ENCODE assay signal across 31 mouse cellular contexts in genomic region chr4:40545700-40546099, GRCm38 (mm10).
DNase-seq lines count a peak whose midpoint lies in the region; ATAC-seq lines count a peak whose summit lies in the region.
"Had no signal": no experiment of that assay in that cellular context is flagged by ENCODE, and none has a peak within 500 bp of the region (broad histone marks: within the 10 kb centered on the region; RNA-seq: fewer than 3 reads in every experiment).

No protein-coding gene starts in this region.

- 85% methylated on average over 5 of the region's 5 CpGs for WGBS in forebrain, embryonic 14.5 days

- no peaks in the 10 kb centered on the region for H3K9me3 ChIP-seq in forebrain, embryonic 14.5 days (replicated peaks; ENCODE audit: control insufficient read depth, low read length)
- H3K9me3 ChIP-seq: embryonic facial prominence, embryonic 12.5 days; embryonic facial prominence, embryonic 15.5 days; forebrain, embryonic 15.5 days; G1E; heart, embryonic 15.5 days; hindbrain, embryonic 10.5 days; intestine, embryonic 15.5 days had no signal

- intact Hi-C loops in left cerebral cortex, postnatal 4 days (cut with DNase I) = no loop called here
- intact Hi-C loops in left cerebral cortex, postnatal 25 days (cut with DNase I) = loop anchor here (2.0 kb wide), 1 partner anchor 43 kb away; no protein-coding TSS in a partner anchor

- H3K36me3 ChIP-seq in forebrain, embryonic 14.5 days (ENCODE audit: control insufficient read depth, insufficient read depth, low read length) = no peaks in the 10 kb centered on the region
- H3K36me3 ChIP-seq: embryonic facial prominence, embryonic 12.5 days; embryonic facial prominence, embryonic 15.5 days; forebrain, embryonic 15.5 days; G1E; heart, embryonic 12.5 days; heart, embryonic 15.5 days; hindbrain, embryonic 10.5 days; hindbrain, embryonic 13.5 days; intestine, embryonic 15.5 days had no signal

- H3K9ac ChIP-seq in forebrain, embryonic 14.5 days (ENCODE audit: low read length) = no peak overlapping the region
- H3K9ac ChIP-seq: embryonic facial prominence, embryonic 12.5 days; embryonic facial prominence, embryonic 15.5 days; forebrain, embryonic 15.5 days; heart, embryonic 12.5 days; heart, embryonic 15.5 days; hindbrain, embryonic 13.5 days; intestine, embryonic 15.5 days had no signal

- DNase-seq in frontal cortex, adult 2 months (ENCODE audit: extremely low spot score in 1 of 2, low spot score in 1 of 2) = peak; percentile 28 to 47
- DNase-seq in frontal cortex, postnatal 25 days (ENCODE audit: low spot score in 2 of 2) = no peak
- peak; percentile 14 for DNase-seq in left cerebral cortex, adult 11 months (ENCODE audit: low spot score)
- DNase-seq in left cerebral cortex, postnatal 4 days = no peak
- DNase-seq in right cerebral cortex, adult 18-20 months = peak; percentile 49
- DNase-seq in right cerebral cortex, postnatal 14 days = no peak
- DNase-seq in left cerebral cortex, postnatal 25 days (ENCODE audit: low spot score in 2 of 2) = peak; percentile 18 to 73
- no peak for DNase-seq in forebrain, embryonic 14.5 days (ENCODE audit: low spot score)
- DNase-seq: adrenal gland, postnatal 10 days; adrenal gland, postnatal 36 days; B cell, adult 2 months; cerebellum, adult 11 months; cerebellum, adult 2 months; cerebellum, adult 9-11 months; cerebellum, postnatal 25 days; gastrocnemius, postnatal 10 days; gastrocnemius, postnatal 36 days; heart, postnatal 10 days; heart, postnatal 36 days had no signal

- H3K4me3 ChIP-seq in forebrain, embryonic 14.5 days (ENCODE audit: low read depth, low read length) = no peak overlapping the region
- H3K4me3 ChIP-seq: embryonic facial prominence, embryonic 12.5 days; embryonic facial prominence, embryonic 15.5 days; forebrain, embryonic 15.5 days; heart, embryonic 12.5 days; heart, embryonic 15.5 days; hindbrain, embryonic 10.5 days; hindbrain, embryonic 13.5 days; intestine, embryonic 15.5 days had no signal

- H3K27me3 ChIP-seq in forebrain, embryonic 14.5 days (replicated peaks; ENCODE audit: control insufficient read depth, insufficient read depth, low read length) = no peaks in the 10 kb centered on the region
- H3K27me3 ChIP-seq: CH12.LX; embryonic facial prominence, embryonic 12.5 days; embryonic facial prominence, embryonic 15.5 days; forebrain, embryonic 15.5 days; heart, embryonic 12.5 days; heart, embryonic 15.5 days; hindbrain, embryonic 13.5 days; intestine, embryonic 15.5 days; Patski had no signal

- ATAC-seq in forebrain, embryonic 14.5 days = no peak
- ATAC-seq: forebrain, embryonic 15.5 days; hindbrain, embryonic 16.5 days; intestine, embryonic 15.5 days; Patski had no signal

- no peak overlapping the region for H3K4me2 ChIP-seq in forebrain, embryonic 14.5 days (ENCODE audit: low read length)
- H3K4me2 ChIP-seq: embryonic facial prominence, embryonic 12.5 days; embryonic facial prominence, embryonic 15.5 days; forebrain, embryonic 15.5 days; heart, embryonic 12.5 days; heart, embryonic 15.5 days; hindbrain, embryonic 13.5 days; intestine, embryonic 15.5 days had no signal

- H3K4me1 ChIP-seq in forebrain, embryonic 14.5 days (ENCODE audit: control insufficient read depth, insufficient read depth, low read length) = no peaks in the 10 kb centered on the region
- H3K4me1 ChIP-seq: embryonic facial prominence, embryonic 12.5 days; embryonic facial prominence, embryonic 15.5 days; forebrain, embryonic 15.5 days; hindbrain, embryonic 10.5 days; hindbrain, embryonic 13.5 days had no signal

- no peak overlapping the region for H3K27ac ChIP-seq in forebrain, embryonic 14.5 days (ENCODE audit: low read depth, low read length)
- H3K27ac ChIP-seq: embryonic facial prominence, embryonic 12.5 days; embryonic facial prominence, embryonic 15.5 days; forebrain, embryonic 15.5 days; hindbrain, embryonic 10.5 days; hindbrain, embryonic 13.5 days; intestine, embryonic 15.5 days had no signal

Comparison
In these comparisons a context has a peak if more than half of its experiments do, and no peak if none do; other contexts are left out.
1. DNase-seq: peak in frontal cortex, adult 2 months (2 of 2), left cerebral cortex, adult 11 months (single experiment), right cerebral cortex, adult 18-20 months (single experiment) and left cerebral cortex, postnatal 25 days (2 of 2); none in frontal cortex, postnatal 25 days (0 of 2), left cerebral cortex, postnatal 4 days (single experiment), right cerebral cortex, postnatal 14 days (single experiment) and forebrain, embryonic 14.5 days (single experiment).